Mouse (Mus musculus): ENCODE measurements around the gene Mtmr2.

Mtmr2 gene

DNA sequence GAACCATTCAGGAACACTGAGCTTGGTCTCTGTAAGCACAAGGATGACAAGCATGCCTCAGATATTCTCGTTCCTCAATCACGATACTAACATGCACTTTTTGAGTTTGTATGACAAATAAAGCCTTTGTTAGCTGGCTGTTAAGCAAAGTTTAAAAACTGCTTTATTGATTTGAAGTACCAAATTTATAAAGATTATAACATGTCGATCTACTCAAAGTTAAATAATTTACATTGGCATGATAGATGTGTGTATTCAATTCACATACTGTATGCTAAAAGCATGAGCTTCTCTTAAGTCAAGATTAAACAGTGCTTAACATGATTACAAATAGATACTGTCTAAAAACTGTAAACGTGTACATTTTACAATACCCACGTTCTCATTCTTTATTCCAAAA, 59.4 kb downstream of the Mtmr2 start:
- no peak for DNase-seq

- no peak for DNase-seq
Measured at GRCm38 (mm10) chr9:13809937-13810336, 61.7 kb downstream of the Mtmr2 start.

GRCm38 (mm10) chr9:13818369-13818768, 70.2 kb downstream of the Mtmr2 start:
- DNase-seq, result no peak

DNA sequence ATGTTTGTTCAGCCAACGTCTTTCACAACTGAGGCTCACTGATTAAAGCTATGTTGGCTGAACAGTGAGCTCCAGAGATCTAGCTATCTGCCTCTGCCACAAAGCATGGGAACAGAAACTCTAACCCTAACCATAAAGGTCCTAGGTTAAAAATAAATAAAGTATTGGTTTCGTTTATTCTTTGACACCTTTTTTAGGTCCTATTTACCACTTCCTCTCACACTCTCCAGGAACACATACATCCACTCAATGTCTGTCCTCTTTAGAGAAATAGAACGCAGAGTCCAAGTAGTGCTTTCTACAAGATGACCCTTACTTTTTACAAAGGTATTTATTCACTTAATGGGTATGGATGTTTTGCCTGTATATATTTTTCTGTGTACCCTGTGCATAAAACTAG, 72.6 kb downstream of the Mtmr2 start:
- no peak for DNase-seq

DNA sequence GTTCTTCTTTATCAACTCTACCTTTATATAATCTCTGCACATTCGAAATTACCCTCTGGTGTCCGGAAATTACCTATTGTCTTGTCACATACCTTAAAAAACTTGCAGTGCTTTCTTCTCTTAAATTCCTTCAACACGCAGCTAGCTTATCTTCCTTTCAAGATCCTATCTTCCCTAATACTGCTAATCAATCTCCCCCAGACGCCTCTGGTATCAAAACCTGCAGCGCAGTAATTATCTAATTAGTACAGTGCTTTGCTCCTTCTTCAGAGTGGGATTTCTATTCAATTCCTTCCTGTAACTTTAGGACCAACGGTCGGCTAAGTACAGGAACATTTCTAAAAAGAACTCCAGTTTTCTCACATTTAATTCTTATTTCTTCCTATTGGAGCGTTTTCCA, 77.7 kb downstream of the Mtmr2 start:
- DNase-seq, result no peak

DNA sequence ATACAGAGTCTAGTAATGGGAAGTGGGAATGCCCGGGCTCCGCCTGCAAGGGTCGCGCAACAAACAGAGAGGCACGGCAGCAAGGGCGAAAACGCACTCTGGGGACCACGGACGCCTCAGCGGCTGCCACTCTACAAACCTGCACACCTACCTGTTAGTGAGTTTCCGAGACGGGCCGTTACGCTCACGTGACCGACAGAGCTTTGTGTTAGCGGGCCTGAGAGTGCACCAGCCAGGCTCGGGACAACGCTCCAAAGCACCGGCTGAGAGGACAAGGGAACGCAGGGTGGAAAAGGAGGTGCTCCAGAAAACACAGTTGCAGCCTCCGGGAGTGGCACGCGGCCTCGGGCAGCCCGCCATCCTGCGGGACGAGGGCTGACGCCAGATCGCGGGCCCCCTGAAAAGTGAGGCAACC, 78.2 kb downstream of the Mtmr2 start:
- DNase-seq, result peak; percentile 76 to 85

GRCm38 (mm10) chr9:13826832-13827405, 78.7 kb downstream of the Mtmr2 start, which contains the start of gene Cep57:
Gene Cep57 (minus strand): TSS chr9:13827107.
- peak; percentile 95 for DNase-seq

- DNase-seq, result peak; percentile 100
Measured at GRCm38 (mm10) chr9:13827406-13828086, 79.3 kb downstream of the Mtmr2 start, which contains the start of gene Fam76b. Gene Fam76b (plus strand): TSS chr9:13827716.

GRCm38 (mm10) chr9:13828087-13828441, 79.9 kb downstream of the Mtmr2 start:
- DNase-seq, result no peak

- no peak for DNase-seq
Measured at GRCm38 (mm10) chr9:13835256-13835655, 87.0 kb downstream of the Mtmr2 start.

DNA sequence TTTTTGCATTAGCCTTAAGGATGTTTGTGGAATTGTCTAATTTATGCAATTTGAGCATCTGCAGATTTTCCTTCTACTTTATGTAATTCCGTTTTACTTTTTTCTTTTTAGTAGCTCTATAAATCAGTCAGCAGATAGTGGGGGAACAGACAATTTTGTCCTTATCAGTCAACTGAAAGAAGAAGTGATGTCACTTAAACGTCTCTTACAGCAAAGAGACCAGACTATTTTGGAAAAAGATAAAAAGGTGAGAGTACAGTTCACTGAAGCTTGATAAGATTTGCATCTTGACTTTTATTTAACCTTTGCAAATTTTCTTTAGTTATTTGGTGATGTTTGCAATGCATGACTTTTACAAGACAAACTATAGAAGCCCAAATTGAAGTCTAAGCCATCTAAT, 88.5 kb downstream of the Mtmr2 start:
- no peak for DNase-seq

DNA sequence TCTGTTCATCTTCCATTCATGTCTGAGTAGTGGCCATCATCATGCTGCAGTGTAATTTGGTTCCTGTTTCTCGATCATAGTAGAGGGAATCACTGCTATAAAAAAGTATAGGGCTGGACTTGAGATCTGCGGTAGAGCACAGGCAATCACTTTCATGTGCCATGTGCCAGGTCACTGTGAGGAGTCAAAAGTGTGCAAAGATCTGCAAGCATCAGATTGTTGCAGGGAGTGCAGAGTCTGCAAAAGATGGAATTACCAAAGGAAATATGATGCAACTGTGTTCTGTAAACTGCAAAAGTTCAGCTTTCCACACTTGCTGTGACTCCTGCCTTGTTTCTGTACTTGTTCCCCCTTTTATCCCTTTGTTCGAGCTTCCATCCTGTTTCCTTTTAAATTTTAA, 99.4 kb downstream of the Mtmr2 start:
- no peak for DNase-seq

DNA sequence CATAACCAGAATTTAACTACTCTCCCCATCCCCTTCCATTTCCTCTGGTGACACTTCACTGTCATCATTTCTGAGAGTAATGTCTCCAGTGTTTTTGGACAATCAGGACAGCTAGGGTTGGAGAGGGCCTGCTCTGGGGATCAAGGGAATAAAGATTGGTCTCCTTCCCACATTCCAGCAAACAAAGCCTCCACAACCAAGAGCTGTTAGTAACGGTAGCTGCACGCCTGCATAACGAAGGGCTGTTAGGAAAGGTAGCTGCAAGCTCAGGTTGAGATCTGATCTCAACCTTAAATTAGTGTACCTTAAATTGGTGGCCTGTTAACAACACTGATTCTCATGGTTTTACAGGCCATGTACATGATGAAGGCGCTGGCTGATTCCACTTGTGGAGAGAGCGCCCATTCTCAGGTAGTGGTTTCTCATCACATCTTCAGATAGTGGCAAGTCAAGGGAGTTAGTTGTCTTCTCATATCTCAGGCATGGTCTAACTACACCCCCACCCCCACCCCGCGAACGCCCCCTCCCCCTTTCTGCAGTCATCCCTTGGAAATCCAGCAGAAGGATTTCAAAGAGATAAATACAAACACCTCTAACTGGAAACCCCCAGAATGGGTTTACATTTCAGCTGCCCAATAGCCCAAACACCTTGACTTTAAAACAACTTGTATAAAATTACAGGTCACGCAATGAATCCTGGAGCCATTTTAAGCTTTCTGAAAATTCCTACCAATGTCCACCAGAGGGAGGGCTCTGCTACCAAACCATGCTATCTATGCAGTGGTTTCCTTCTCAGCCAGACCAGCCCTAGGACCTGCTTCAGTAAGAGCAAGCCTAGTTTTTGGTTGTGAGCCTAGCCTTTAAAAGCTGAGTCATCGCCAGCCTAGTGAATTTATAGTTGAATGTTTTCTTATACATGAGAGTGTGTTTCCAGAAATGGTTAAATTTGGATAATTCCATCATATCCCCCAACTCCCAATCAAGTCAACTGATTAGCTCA, 100.6 kb downstream of the Mtmr2 start:
- DNase-seq, result peak; percentile 10 to 16

DNA sequence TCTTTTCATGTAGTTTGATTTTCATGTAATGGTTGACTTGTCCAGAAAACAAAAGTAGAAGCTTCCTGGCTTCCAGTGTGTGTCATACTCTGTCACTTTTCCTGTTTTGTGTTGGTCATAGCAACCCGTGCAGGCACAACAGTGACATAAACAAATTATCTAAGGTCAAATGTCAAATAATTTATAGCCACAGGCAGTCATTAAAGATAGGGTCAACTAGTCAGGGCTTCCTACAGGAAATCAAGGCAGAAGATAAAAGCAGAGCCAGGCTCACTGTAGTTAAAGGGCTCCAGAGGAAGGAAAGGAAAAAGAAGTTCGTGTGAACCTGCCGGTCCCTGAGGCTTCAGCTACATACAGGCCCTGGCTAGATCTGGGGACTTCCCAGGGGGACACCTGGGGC, 105.7 kb downstream of the Mtmr2 start:
- peak in 1 of 2 experiments; percentile 17 for DNase-seq
